Mouse (Mus musculus) hindlimb bud, embryonic 11.5 days (tissue): ENCODE measurements around the gene Parva.

Source experiments
- DNase-seq: peaks from one replicate; pipeline ENCODE4 v3.0.0-alpha.2; 2012; ENCODE audit warnings: low read depth, low spot score; ENCODE audit errors: extremely low spot score

Parva gene

GRCm38 (mm10) chr7:112511309-112511708 is 84.0 kb downstream of the Parva start:
- no peak for DNase-seq

GRCm38 (mm10) chr7:112512257-112512656 is 85.0 kb downstream of the Parva start:
- DNase-seq = no peak

- no peak for DNase-seq
Measured at GRCm38 (mm10) chr7:112512895-112513294, 85.6 kb downstream of the Parva start.

- no peak for DNase-seq
Measured at GRCm38 (mm10) chr7:112514636-112515193, 87.4 kb downstream of the Parva start.

- DNase-seq = no peak
Measured at GRCm38 (mm10) chr7:112525465-112525864, 98.2 kb downstream of the Parva start.

GRCm38 (mm10) chr7:112526226-112526625 is 98.9 kb downstream of the Parva start:
- no peak for DNase-seq

GRCm38 (mm10) chr7:112527230-112527629 is 99.9 kb downstream of the Parva start:
- DNase-seq = no peak

- no peak for DNase-seq
Measured at GRCm38 (mm10) chr7:112528059-112528458, 100.8 kb downstream of the Parva start.

- no peak for DNase-seq
Measured at GRCm38 (mm10) chr7:112528582-112529360, 101.5 kb downstream of the Parva start.

GRCm38 (mm10) chr7:112530924-112531323 is 103.6 kb downstream of the Parva start:
- DNase-seq = no peak

- DNase-seq = no peak
Measured at GRCm38 (mm10) chr7:112534148-112534547, 106.8 kb downstream of the Parva start.

GRCm38 (mm10) chr7:112535408-112535921 is 108.2 kb downstream of the Parva start:
- no peak for DNase-seq

GRCm38 (mm10) chr7:112549136-112549535 is 121.8 kb downstream of the Parva start:
- DNase-seq = no peak

- no peak for DNase-seq
Measured at GRCm38 (mm10) chr7:112561504-112561903, 134.2 kb downstream of the Parva start.

GRCm38 (mm10) chr7:112567004-112567403 is 139.7 kb downstream of the Parva start:
- no peak for DNase-seq

GRCm38 (mm10) chr7:112568961-112569360 is 141.7 kb downstream of the Parva start:
- no peak for DNase-seq

GRCm38 (mm10) chr7:112581621-112582020 is 154.3 kb downstream of the Parva start:
- DNase-seq = no peak

GRCm38 (mm10) chr7:112582882-112583405 is 155.6 kb downstream of the Parva start:
- DNase-seq = no peak

GRCm38 (mm10) chr7:112587449-112587848 is 160.1 kb downstream of the Parva start:
- DNase-seq = no peak

- no peak for DNase-seq
Measured at GRCm38 (mm10) chr7:112589530-112589929, 162.2 kb downstream of the Parva start.

GRCm38 (mm10) chr7:112593586-112593985 is 166.3 kb downstream of the Parva start:
- DNase-seq = no peak

- no peak for DNase-seq
Measured at GRCm38 (mm10) chr7:112595226-112595850, 168.0 kb downstream of the Parva start.
